Mouse (Mus musculus) erythroblast, embryonic 14.5 days (primary cell): ENCODE results near the gene Zzef1.

Source experiments
- GATA1 ChIP-seq: IDR thresholded peaks from 2 replicates; pipeline ENCODE4 v1.6.1; 2012; ENCODE audit warnings: low read length, inconsistent platforms, mixed read lengths
- TAL1 ChIP-seq: IDR thresholded peaks from 3 replicates; pipeline ENCODE4 v1.6.1; 2012; ENCODE audit warnings: low read length, inconsistent platforms, mixed read lengths

GRCm38 (mm10) chr11:72866446-72866845, 70.4 kb downstream of the Zzef1 start:
- TF ChIP-seq TAL1, result no peak
- TF ChIP-seq GATA1, result no peak
